Comparison of ENCODE assay signal across 28 mouse cellular contexts in genomic region chr3:144765161-144765560, GRCm38 (mm10). TPM values are rescaled to one million over a fixed set of nuclear protein-coding genes. Genes with fewer than 3 reads are reported as not detected.
A peak's percentile ranks its signal among the peaks of the same experiment; 100 is the strongest.
DNase-seq lines count a peak whose midpoint lies in the region; ATAC-seq lines count a peak whose summit lies in the region.
"Had no signal": no experiment of that assay in that cellular context is flagged by ENCODE, and none has a peak within 500 bp of the region (broad histone marks: within the 10 kb centered on the region; RNA-seq: fewer than 3 reads in every experiment).

No protein-coding gene starts in this region.

- H3K4me1 ChIP-seq in forebrain, embryonic 14.5 days (ENCODE audit: control insufficient read depth, insufficient read depth, low read length), result no peaks in the 10 kb centered on the region
- H3K4me1 ChIP-seq: embryonic facial prominence, embryonic 10.5 days; embryonic facial prominence, embryonic 12.5 days; forebrain, embryonic 13.5 days had no signal

- no peak overlapping the region for H3K4me2 ChIP-seq in forebrain, embryonic 14.5 days (ENCODE audit: low read length)
- H3K4me2 ChIP-seq: embryonic facial prominence, embryonic 12.5 days; forebrain, embryonic 13.5 days had no signal

- H3K27ac ChIP-seq in forebrain, embryonic 14.5 days (ENCODE audit: low read depth, low read length), result no peak overlapping the region
- H3K27ac ChIP-seq: embryonic facial prominence, embryonic 10.5 days; embryonic facial prominence, embryonic 12.5 days; forebrain, embryonic 13.5 days had no signal

- no peaks in the 10 kb centered on the region for H3K27me3 ChIP-seq in forebrain, embryonic 14.5 days (replicated peaks; ENCODE audit: control insufficient read depth, insufficient read depth, low read length)
- H3K27me3 ChIP-seq: CH12.LX; embryonic facial prominence, embryonic 12.5 days; forebrain, embryonic 13.5 days had no signal

- H3K36me3 ChIP-seq in forebrain, embryonic 14.5 days (ENCODE audit: control insufficient read depth, insufficient read depth, low read length), result no peaks in the 10 kb centered on the region
- H3K36me3 ChIP-seq: embryonic facial prominence, embryonic 10.5 days; embryonic facial prominence, embryonic 12.5 days; G1E had no signal

- no peak overlapping the region for H3K9ac ChIP-seq in forebrain, embryonic 14.5 days (ENCODE audit: low read length)
- H3K9ac ChIP-seq: embryonic facial prominence, embryonic 12.5 days; forebrain, embryonic 13.5 days had no signal

- ATAC-seq in megakaryocyte progenitor cell, adult 5-6 weeks (replicated peaks; ENCODE audit: poor library complexity), result no peak
- ATAC-seq in forebrain, embryonic 14.5 days, result no peak
- ATAC-seq: activated CD4-positive, CD25-positive, alpha-beta regulatory T cell, adult 4 months; CD4-positive, CD25-positive, alpha-beta regulatory T cell, adult 4 months; forebrain, embryonic 13.5 days; forebrain, embryonic 16.5 days; Patski had no signal

- WGBS in forebrain, embryonic 14.5 days, result 91% methylated on average over 4 of the region's 4 CpGs

- DNase-seq in 3T3-L1 (ENCODE audit: low read depth, low spot score), result peak; percentile 91
- peak; percentile 66 for DNase-seq in Muller cell, postnatal 12 days (ENCODE audit: inconsistent ontology term)
- peak; percentile 68 for DNase-seq in adipocyte (ENCODE audit: low spot score)
- peak; percentile 42 for DNase-seq in fibroblast of lung, adult 2 months (ENCODE audit: low read depth)
- DNase-seq in frontal cortex, adult 2 months (ENCODE audit: extremely low spot score in 1 of 2, low spot score in 1 of 2), result no peak
- DNase-seq in right cerebral cortex, adult 18-20 months, result no peak
- no peak for DNase-seq in forebrain, embryonic 14.5 days (ENCODE audit: low spot score)
- DNase-seq: adrenal gland, adult 8-10 months; adrenal gland, postnatal 14 days; adrenal gland, postnatal 36 days; B cell, adult 2 months; cerebellum, adult 11-12 months; cerebellum, adult 2 months; cerebellum, adult 9-10 months; cerebellum, postnatal 10 days; cerebellum, postnatal 25 days had no signal

- H3K4me3 ChIP-seq in forebrain, embryonic 14.5 days (ENCODE audit: low read depth, low read length), result no peak overlapping the region
- H3K4me3 ChIP-seq: embryonic facial prominence, embryonic 10.5 days; embryonic facial prominence, embryonic 12.5 days; erythroblast, embryonic 14.5 days; forebrain, embryonic 13.5 days had no signal

- no peaks in the 10 kb centered on the region for H3K9me3 ChIP-seq in forebrain, embryonic 14.5 days (replicated peaks; ENCODE audit: control insufficient read depth, low read length)
- H3K9me3 ChIP-seq: embryonic facial prominence, embryonic 10.5 days; embryonic facial prominence, embryonic 12.5 days; forebrain, embryonic 13.5 days; G1E had no signal

RNA-seq across cellular contexts. Expression of gene Clca3a1, which starts 4.4 kb away (rescaled TPM):
- 1.7 and 2.0 TPM in 2 replicates for total RNA-seq in megakaryocyte progenitor cell, adult 5-6 weeks (2015)
- 0.92 and 2.3 TPM in 2 replicates for total RNA-seq in megakaryocyte progenitor cell, adult 5-6 weeks (2017)
- polyA plus RNA-seq in frontal cortex, adult 2 months (2012; rRNA removed), result 4.6 and 8.8 TPM in 2 replicates
- polyA plus RNA-seq in forebrain, embryonic 14.5 days (2014; fragmentation: Nextera tagmentation; extraction: Ambion mirVana), result 0.38 and 0.47 TPM in 2 replicates
- total RNA-seq: CH12.LX had no signal
- polyA plus RNA-seq: embryonic facial prominence, embryonic 10.5 days; erythroblast, embryonic 14.5 days had no signal

RNA-seq across cellular contexts. Expression of gene Sh3glb1, which starts 45.0 kb away (rescaled TPM):
- total RNA-seq in megakaryocyte progenitor cell, adult 5-6 weeks (2015), result 54.3 and 70.0 TPM in 2 replicates
- total RNA-seq in megakaryocyte progenitor cell, adult 5-6 weeks (2017), result 25.5 and 30.3 TPM in 2 replicates
- 31.0 and 32.3 TPM in 2 replicates for polyA plus RNA-seq in frontal cortex, adult 2 months (2012; rRNA removed)
- polyA plus RNA-seq in forebrain, embryonic 14.5 days (2014; fragmentation: Nextera tagmentation; extraction: Ambion mirVana), result 84.7 and 99.5 TPM in 2 replicates

RNA-seq across cellular contexts. Expression of gene Clca3a2, which starts 54.1 kb away (rescaled TPM):
- not detected in 2 replicates for total RNA-seq in megakaryocyte progenitor cell, adult 5-6 weeks (2015)
- not detected in 2 replicates for total RNA-seq in megakaryocyte progenitor cell, adult 5-6 weeks (2017)
- 0.53 and 0.74 TPM in 2 replicates for polyA plus RNA-seq in frontal cortex, adult 2 months (2012; rRNA removed)
- not detected in 2 replicates for polyA plus RNA-seq in forebrain, embryonic 14.5 days (2014; fragmentation: Nextera tagmentation; extraction: Ambion mirVana)
- total RNA-seq: adrenal gland, adult 8-10 months; CH12.LX had no signal
- polyA plus RNA-seq: activated CD4-positive, CD25-positive, alpha-beta regulatory T cell, adult 4 months; CD4-positive, CD25-positive, alpha-beta regulatory T cell, adult 4 months; cerebellum, adult 2 months; embryonic facial prominence, embryonic 10.5 days; embryonic facial prominence, embryonic 12.5 days; erythroblast, embryonic 14.5 days; forebrain, embryonic 11.5 days; forebrain, embryonic 16.5 days; G1E had no signal

Comparison
In these comparisons a context has a peak if more than half of its experiments do, and no peak if none do; other contexts are left out.
1. DNase-seq: peak in 3T3-L1 (single experiment), Muller cell, postnatal 12 days (single experiment), adipocyte (single experiment) and fibroblast of lung, adult 2 months (single experiment); none in frontal cortex, adult 2 months (0 of 2), right cerebral cortex, adult 18-20 months (single experiment) and forebrain, embryonic 14.5 days (single experiment).